Mouse (Mus musculus): ENCODE results near the gene Cyp20a1. TPM values are rescaled to one million over a fixed set of nuclear protein-coding genes. Genes with fewer than 3 reads are reported as not detected.

The Cyp20a1 gene
- polyA plus RNA-seq (2012; fragmentation: generic; extraction: Trizol), result 10 to 100 TPM in 1 of 2 experiments, 1 to 10 TPM in 1; 3.7 to 18.0 TPM

DNA sequence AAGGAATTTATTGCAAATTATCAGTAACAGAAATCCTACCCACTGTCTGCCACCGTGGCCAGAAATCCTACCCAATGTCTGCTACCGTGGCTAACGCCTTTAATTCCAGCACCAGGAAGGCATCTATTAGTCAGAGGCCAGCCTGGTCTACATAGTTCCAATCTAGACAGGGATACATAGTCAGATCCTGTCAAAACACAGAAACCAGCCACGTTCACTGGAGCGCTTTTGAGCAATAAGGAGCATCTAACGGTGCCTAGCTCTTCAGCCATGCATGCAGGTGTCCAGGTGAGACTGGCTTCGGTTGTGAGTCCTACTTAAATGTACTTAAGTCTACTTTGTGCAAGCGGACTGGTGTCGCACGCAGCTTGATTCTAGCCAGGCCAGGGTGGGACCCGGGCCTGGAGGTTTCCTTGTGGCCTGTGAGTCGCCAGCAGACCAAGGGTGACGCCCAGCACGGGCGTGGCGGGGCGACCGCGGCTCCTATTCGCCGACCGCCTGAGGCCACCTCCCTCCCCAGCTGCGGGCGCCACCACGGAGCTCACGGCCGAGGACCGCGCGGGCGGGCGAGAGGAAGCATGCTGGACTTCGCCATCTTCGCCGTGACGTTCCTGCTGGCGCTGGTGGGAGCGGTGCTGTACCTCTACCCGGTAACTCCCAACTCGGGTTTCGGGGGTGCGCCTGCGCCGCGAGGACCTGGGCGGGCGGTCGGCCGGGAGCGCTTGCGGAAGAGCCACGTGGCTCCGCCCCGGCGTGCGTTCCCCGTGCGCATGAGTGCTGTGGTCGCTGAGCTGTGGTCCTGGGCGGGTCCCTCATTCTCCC lies at the start of gene Cyp20a1:
Cyp20a1 (plus strand) TSS at position 516 of the 822 bp plus-strand sequence.

GRCm38 (mm10) chr1:60409168-60409828 lies 66.2 kb downstream of the Cyp20a1 start, which contains the start of gene Abi2:
TSS of gene Abi2 (plus strand) at chr1:60409619.

Other genes starting within 250 kb of the Cyp20a1 start
- gene Carf, start 245.1 kb upstream of the Cyp20a1 start, polyA plus RNA-seq (2012; fragmentation: generic; extraction: Trizol), result 1 to 10 TPM in 1 of 2 experiments, under 1 TPM in 1; 0.07 to 1.3 TPM
- 10 to 100 TPM in 1 of 2 experiments, 1 to 10 TPM in 1; 7.6 to 12.4 TPM for gene Wdr12, start 244.7 kb upstream of the Cyp20a1 start, polyA plus RNA-seq (2012; fragmentation: generic; extraction: Trizol)
- gene Nbeal1, start 162.7 kb upstream of the Cyp20a1 start, polyA plus RNA-seq (2012; fragmentation: generic; extraction: Trizol), result under 1 TPM; 0.05 to 0.48 TPM
- 1 to 10 TPM in 1 of 2 experiments, under 1 TPM in 1; 0.37 to 3.2 TPM for gene Abi2, start 66.3 kb downstream of the Cyp20a1 start, polyA plus RNA-seq (2012; fragmentation: generic; extraction: Trizol)
- under 1 TPM; 0.64 to 0.90 TPM for gene Raph1, start 223.8 kb downstream of the Cyp20a1 start, polyA plus RNA-seq (2012; fragmentation: generic; extraction: Trizol)

Measured in C3H10T1/2 (cell line).